Mouse (Mus musculus): ENCODE results near the gene Mlf2. TPM values are rescaled to one million over a fixed set of nuclear protein-coding genes. Genes with fewer than 3 reads are reported as not detected.

The Mlf2 gene
- polyA plus RNA-seq, 1 experiment from 2014 or later: 362 TPM

GRCm38 (mm10) chr6:124943526-124943925 is 12.3 kb downstream of the Mlf2 start:
- Histone ChIP-seq H3K27ac (no peak overlapping the region), H3K4me3 (replicated peaks) (no peak overlapping the region), H3K4me1 (no peaks in the 10 kb centered on the region), H3K4me2 (no peak overlapping the region), H3K9me3 (no peaks in the 10 kb centered on the region), H3K27me3 (replicated peaks) (no peaks in the 10 kb centered on the region), H3K9ac (no peak overlapping the region), H3K36me3 (peaks cover 4% of the 10 kb centered on the region; the same call in 1 of the 2 replicates)
- WGBS: 84% methylated on average over 3 of the region's 3 CpGs
- ATAC-seq (ENCODE audit: insufficient read depth, low FRiP score, low read depth): no peak

GRCm38 (mm10) chr6:124953991-124954715 is 23.0 kb downstream of the Mlf2 start:
- no peak for ATAC-seq (ENCODE audit: insufficient read depth, low FRiP score, low read depth)
- no peaks in the 10 kb centered on the region for H3K9me3 ChIP-seq
- WGBS: 91% methylated on average over 2 of the region's 2 CpGs
- H3K27me3 ChIP-seq (replicated peaks): no peaks in the 10 kb centered on the region
- peaks cover 12% of the 10 kb centered on the region for H3K36me3 ChIP-seq
- no peak overlapping the region for H3K4me2 ChIP-seq
- H3K4me3 ChIP-seq (replicated peaks): no peak overlapping the region
- no peak overlapping the region for H3K27ac ChIP-seq
- H3K9ac ChIP-seq: no peak overlapping the region
- no peaks in the 10 kb centered on the region for H3K4me1 ChIP-seq

- Histone ChIP-seq H3K9ac (no peak overlapping the region), H3K9me3 (no peaks in the 10 kb centered on the region), H3K4me2 (no peak overlapping the region), H3K36me3 (peaks cover 23% of the 10 kb centered on the region), H3K4me3 (replicated peaks) (no peak overlapping the region), H3K27me3 (replicated peaks) (no peaks in the 10 kb centered on the region), H3K27ac (no peak overlapping the region), H3K4me1 (no peaks in the 10 kb centered on the region)
- 90% methylated on average over 4 of the region's 4 CpGs for WGBS
- no peak for ATAC-seq (ENCODE audit: insufficient read depth, low FRiP score, low read depth)
These were observed 24.0 kb downstream of the Mlf2 start for GRCm38 (mm10) chr6:124955212-124955611.

GRCm38 (mm10) chr6:124958127-124958526 is 26.9 kb downstream of the Mlf2 start:
- H3K4me3 ChIP-seq (replicated peaks): no peak overlapping the region
- no peak overlapping the region for H3K4me2 ChIP-seq
- peaks cover 33% of the 10 kb centered on the region for H3K36me3 ChIP-seq
- no peak overlapping the region for H3K9ac ChIP-seq
- WGBS: 83% methylated on average over 2 of the region's 3 CpGs
- no peaks in the 10 kb centered on the region for H3K9me3 ChIP-seq
- no peaks in the 10 kb centered on the region for H3K4me1 ChIP-seq
- H3K27ac ChIP-seq: no peak overlapping the region
- H3K27me3 ChIP-seq (replicated peaks): no peaks in the 10 kb centered on the region
- ATAC-seq (ENCODE audit: insufficient read depth, low FRiP score, low read depth): no peak

GRCm38 (mm10) chr6:124959960-124960359 is 28.8 kb downstream of the Mlf2 start:
- Histone ChIP-seq H3K9ac (no peak overlapping the region), H3K4me2 (no peak overlapping the region), H3K27me3 (replicated peaks) (no peaks in the 10 kb centered on the region), H3K4me1 (peaks cover 6% of the 10 kb centered on the region), H3K4me3 (replicated peaks) (no peak overlapping the region), H3K36me3 (peaks cover 29% of the 10 kb centered on the region), H3K27ac (no peak overlapping the region), H3K9me3 (no peaks in the 10 kb centered on the region)
- WGBS: 92% methylated on average over 13 of the region's 13 CpGs
- no peak for ATAC-seq (ENCODE audit: insufficient read depth, low FRiP score, low read depth)

GRCm38 (mm10) chr6:124961021-124961420 is 29.8 kb downstream of the Mlf2 start:
- WGBS: 88% methylated on average over 12 of the region's 12 CpGs
- no peaks in the 10 kb centered on the region for H3K27me3 ChIP-seq (replicated peaks)
- H3K4me2 ChIP-seq: no peak overlapping the region
- peaks cover 29% of the 10 kb centered on the region for H3K36me3 ChIP-seq
- ATAC-seq (ENCODE audit: insufficient read depth, low FRiP score, low read depth): no peak
- peaks cover 6% of the 10 kb centered on the region for H3K4me1 ChIP-seq
- H3K4me3 ChIP-seq (replicated peaks): no peak overlapping the region
- H3K9me3 ChIP-seq: no peaks in the 10 kb centered on the region
- no peak overlapping the region for H3K9ac ChIP-seq
- H3K27ac ChIP-seq: no peak overlapping the region

GRCm38 (mm10) chr6:124964638-124965037 is 33.5 kb downstream of the Mlf2 start:
- WGBS: 28% methylated on average over 16 of the region's 16 CpGs
- Histone ChIP-seq H3K4me2 (peak overlapping the region; percentile 95), H3K27ac (peak overlapping the region; percentile 89; the same call in 1 of the 2 replicates), H3K36me3 (peaks cover 16% of the 10 kb centered on the region), H3K4me1 (peaks cover 6% of the 10 kb centered on the region), H3K9ac (peak overlapping the region; percentile 63; the same call in 1 of the 2 replicates), H3K4me3 (replicated peaks) (peak overlapping the region; percentile 74), H3K9me3 (no peaks in the 10 kb centered on the region), H3K27me3 (replicated peaks) (no peaks in the 10 kb centered on the region)
- ATAC-seq (ENCODE audit: insufficient read depth, low FRiP score, low read depth): peak; percentile 5; the same call in 1 of the 2 replicates

- peak within 1 kb of the TSS; percentile 74 for H3K4me3 ChIP-seq (replicated peaks)
- under 1% methylated on average over 66 of the region's 68 CpGs for WGBS
- peak; percentile 94 for ATAC-seq (ENCODE audit: insufficient read depth, low FRiP score, low read depth)
- peak within 1 kb of the TSS; percentile 89 for H3K27ac ChIP-seq
- peak within 1 kb of the TSS; percentile 95 for H3K4me2 ChIP-seq
- H3K4me1 ChIP-seq: peaks cover 6% of the 10 kb centered on the region
- H3K27me3 ChIP-seq (replicated peaks): no peaks in the 10 kb centered on the region
- peaks cover 10% of the 10 kb centered on the region for H3K36me3 ChIP-seq
- H3K9ac ChIP-seq: peak within 1 kb of the TSS; percentile 73
- no peaks in the 10 kb centered on the region for H3K9me3 ChIP-seq
These were observed 34.0 kb downstream of the Mlf2 start, which contains the start of gene Cops7a for GRCm38 (mm10) chr6:124965088-124965719. Cops7a (minus strand) TSS chr6:124965538.

- peaks cover 8% of the 10 kb centered on the region for H3K36me3 ChIP-seq
- H3K9ac ChIP-seq: peak overlapping the region; percentile 73
- H3K27me3 ChIP-seq (replicated peaks): no peaks in the 10 kb centered on the region
- H3K9me3 ChIP-seq: no peaks in the 10 kb centered on the region
- peak overlapping the region; percentile 95 for H3K4me2 ChIP-seq
- H3K27ac ChIP-seq: peak overlapping the region; percentile 89
- WGBS: 12% methylated on average over 15 of the region's 15 CpGs
- peak overlapping the region; percentile 74 for H3K4me3 ChIP-seq (replicated peaks)
- ATAC-seq (ENCODE audit: insufficient read depth, low FRiP score, low read depth): no peak
- H3K4me1 ChIP-seq: peaks cover 6% of the 10 kb centered on the region
These were observed 34.6 kb downstream of the Mlf2 start for GRCm38 (mm10) chr6:124965747-124966146.

- Histone ChIP-seq H3K4me3 (replicated peaks) (peak overlapping the region; percentile 74; the same call in 1 of the 2 replicates), H3K9ac (no peak overlapping the region), H3K27me3 (replicated peaks) (no peaks in the 10 kb centered on the region), H3K4me1 (peaks cover 6% of the 10 kb centered on the region), H3K36me3 (peaks cover 2% of the 10 kb centered on the region; the same call in 1 of the 2 replicates), H3K9me3 (no peaks in the 10 kb centered on the region), H3K4me2 (peak overlapping the region; percentile 95), H3K27ac (no peak overlapping the region)
- 93% methylated on average over 7 of the region's 7 CpGs for WGBS
- no peak for ATAC-seq (ENCODE audit: insufficient read depth, low FRiP score, low read depth)
These were observed 35.4 kb downstream of the Mlf2 start for GRCm38 (mm10) chr6:124966466-124967118.

- H3K4me3 ChIP-seq (replicated peaks): no peak overlapping the region
- no peaks in the 10 kb centered on the region for H3K36me3 ChIP-seq
- no peaks in the 10 kb centered on the region for H3K27me3 ChIP-seq (replicated peaks)
- ATAC-seq (ENCODE audit: insufficient read depth, low FRiP score, low read depth): no peak
- no peak overlapping the region for H3K4me2 ChIP-seq
- WGBS: 64% methylated on average over 4 of the region's 4 CpGs
- H3K9me3 ChIP-seq: no peaks in the 10 kb centered on the region
- H3K27ac ChIP-seq: no peak overlapping the region
- peaks cover 6% of the 10 kb centered on the region for H3K4me1 ChIP-seq
- no peak overlapping the region for H3K9ac ChIP-seq
These were observed 36.6 kb downstream of the Mlf2 start for GRCm38 (mm10) chr6:124967766-124968165.
